Mouse (Mus musculus): ENCODE results near the gene Fchsd2. TPM values are rescaled to one million over a fixed set of nuclear protein-coding genes. Genes with fewer than 3 reads are reported as not detected.

The Fchsd2 gene
- polyA plus RNA-seq (2014; fragmentation: Illumina TruSeq; extraction: RNeasy Lipid Tissue Mini Kit (QIAGEN cat#74804); ENCODE audit: low read depth, low replicate concordance), result 9.6 TPM

GRCm38 (mm10) chr7:101092618-101093017 is at the start of gene Fchsd2:
Fchsd2 (plus strand) TSS chr7:101092863.

DNA sequence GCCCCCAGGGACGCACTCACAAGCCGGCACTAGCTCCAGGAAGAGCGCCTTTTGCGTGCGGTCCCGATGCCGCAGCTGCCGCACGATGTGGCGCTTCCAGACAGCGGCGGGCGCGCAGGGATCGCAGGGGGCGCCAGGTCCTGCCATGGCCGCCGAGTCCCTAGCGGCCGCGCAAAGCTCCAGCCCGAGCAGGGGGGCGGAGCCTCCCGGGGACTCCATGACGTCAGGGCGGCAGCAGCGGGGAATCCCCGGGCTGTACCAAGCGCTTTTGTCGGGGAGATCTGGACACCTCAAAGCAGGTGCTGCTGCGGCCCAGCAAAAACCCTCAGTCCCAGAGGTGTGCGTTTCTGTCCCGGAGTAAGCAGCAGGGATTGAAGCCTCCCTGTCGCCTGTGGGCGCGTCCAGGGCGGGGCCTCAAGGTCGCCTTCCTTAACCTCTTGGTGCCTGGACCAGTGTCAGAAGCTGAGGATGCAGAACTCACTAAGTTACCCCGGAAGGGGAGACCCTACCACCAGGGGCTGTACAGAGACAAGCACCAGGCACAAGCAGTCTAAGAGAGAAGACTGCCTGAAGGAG is 209.3 kb downstream of the Fchsd2 start, which contains the start of gene Atg16l2:
Gene Atg16l2, minus strand, starts transcription at position 371 of the 576 bp plus-strand sequence.

GRCm38 (mm10) chr7:101317014-101317413 is 224.4 kb downstream of the Fchsd2 start, which contains the start of gene Stard10:
Stard10 (plus strand) TSS chr7:101317086.

Other genes with a start within 250 kb of the Fchsd2 start
- 2.3 TPM for gene Relt, start 229.4 kb upstream of the Fchsd2 start, polyA plus RNA-seq (2014; fragmentation: Illumina TruSeq; extraction: RNeasy Lipid Tissue Mini Kit (QIAGEN cat#74804); ENCODE audit: low read depth, low replicate concordance)
- gene Arhgef17, start 160.8 kb upstream of the Fchsd2 start, polyA plus RNA-seq (2014; fragmentation: Illumina TruSeq; extraction: RNeasy Lipid Tissue Mini Kit (QIAGEN cat#74804); ENCODE audit: low read depth, low replicate concordance), result 15.4 TPM
- 7.3 TPM for gene P2ry6, start 118.2 kb upstream of the Fchsd2 start, polyA plus RNA-seq (2014; fragmentation: Illumina TruSeq; extraction: RNeasy Lipid Tissue Mini Kit (QIAGEN cat#74804); ENCODE audit: low read depth, low replicate concordance)
- gene P2ry2, start 80.0 kb upstream of the Fchsd2 start, polyA plus RNA-seq (2014; fragmentation: Illumina TruSeq; extraction: RNeasy Lipid Tissue Mini Kit (QIAGEN cat#74804); ENCODE audit: low read depth, low replicate concordance), result 2.6 TPM
- gene Atg16l2, start 209.4 kb downstream of the Fchsd2 start, polyA plus RNA-seq (2014; fragmentation: Illumina TruSeq; extraction: RNeasy Lipid Tissue Mini Kit (QIAGEN cat#74804); ENCODE audit: low read depth, low replicate concordance), result 6.9 TPM
- gene Stard10, start 224.2 kb downstream of the Fchsd2 start, polyA plus RNA-seq (2014; fragmentation: Illumina TruSeq; extraction: RNeasy Lipid Tissue Mini Kit (QIAGEN cat#74804); ENCODE audit: low read depth, low replicate concordance), result 185 TPM

All from adipose tissue, adult 10 weeks (tissue).